Mouse (Mus musculus) liver, embryonic 14.5 days (tissue): Measurements from ENCODE around the gene Mindy4b-ps. TPM values are rescaled to one million over a fixed set of nuclear protein-coding genes. Genes with fewer than 3 reads are reported as not detected.
"Not testable (repeated sequence)": the region's sequence is repeated elsewhere in the genome, so short reads cannot be mapped to it uniquely, and the experiment has no call there.

Source experiments
- ATAC-seq: fragments of 200-750 bp; cut with Nextera tagmentation; 2 replicates; pipeline ENCODE4 v1.8.0; 2017; ENCODE audit warnings: moderate number of reproducible peaks, mild to moderate bottlenecking, moderate library complexity; ENCODE audit not compliant: insufficient read depth
- DNase-seq, 3 experiments: peaks; one replicate each; pipeline ENCODE4 v3.0.0-alpha.2; 2012 to 2013; ENCODE audit warnings: low read depth in 3 of 3, low spot score in 3 of 3
- H3K27ac ChIP-seq: fragments of 300-500 bp; sonication (generic); 2 replicates; pipeline ENCODE4 v1.5.1; 2014; ENCODE audit warnings: moderate library complexity, mild to moderate bottlenecking, control low read depth, inconsistent platforms
- H3K27me3 ChIP-seq: fragments of 300-500 bp; sonication (generic); 2 replicates; pipeline ENCODE4 v1.6.1; 2014; ENCODE audit warnings: mild to moderate bottlenecking, low read length, moderate library complexity; ENCODE audit not compliant: control insufficient read depth, insufficient read depth
- H3K36me3 ChIP-seq: fragments of 300-500 bp; sonication (generic); replicated peaks from 2 replicates; pipeline ENCODE4 v1.6.1; 2014; ENCODE audit warnings: low read depth; ENCODE audit not compliant: control insufficient read depth, insufficient read depth
- H3K4me1 ChIP-seq, 2 experiments: fragments of 200-500 bp in 1 of 2; fragments of 300-500 bp in 1 of 2; sonication (generic) in 1 of 2; replicated peaks; 2 replicates each; pipeline ENCODE4 v1.6.1; 2012 to 2014; ENCODE audit warnings: antibody characterized with exemption in 1 of 2, inconsistent platforms in 1 of 2, low read length in 1 of 2; ENCODE audit not compliant: control insufficient read depth in 2 of 2, insufficient read depth in 2 of 2
- H3K4me2 ChIP-seq: fragments of 300-500 bp; sonication (generic); 2 replicates; pipeline ENCODE4 v1.6.1; 2014; ENCODE audit warnings: low read depth, mild to moderate bottlenecking, control low read depth, moderate library complexity
- H3K4me3 ChIP-seq, 2 experiments: fragments of 200-500 bp in 1 of 2; fragments of 300-500 bp in 1 of 2; sonication (generic) in 1 of 2; 2 replicates each; pipeline ENCODE4 v1.5.1; 2012 to 2014; ENCODE audit warnings: low read depth in 2 of 2, low read length in 2 of 2, mild to moderate bottlenecking in 2 of 2, control low read depth in 1 of 2, inconsistent platforms in 1 of 2, moderate library complexity in 1 of 2; ENCODE audit not compliant: insufficient read depth in 1 of 2
- H3K9ac ChIP-seq: fragments of 300-500 bp; sonication (generic); replicated peaks from 2 replicates; pipeline ENCODE4 v1.6.1; 2014; ENCODE audit warnings: mild to moderate bottlenecking, control low read depth, moderate library complexity
- H3K9me3 ChIP-seq: fragments of 300-500 bp; sonication (generic); 2 replicates; pipeline ENCODE4 v1.6.1; 2016; ENCODE audit warnings: low read length, mixed read lengths; ENCODE audit not compliant: control insufficient read depth
- CTCF ChIP-seq: IDR thresholded peaks from 2 replicates; pipeline ENCODE4 v1.5.1; 2016; ENCODE audit warnings: antibody characterized with exemption, low read depth, control low read depth
- EP300 ChIP-seq: IDR thresholded peaks from 2 replicates; pipeline ENCODE4 v1.6.1; 2016; ENCODE audit warnings: antibody characterized with exemption, low read depth
- WGBS: fragments of 180-500 bp; shearing (Covaris S2); extraction: QIAGEN DNeasy Blood & Tissue Kit; methylation state at CpG from one replicate; pipeline ENCODE4 v1.1.7; 2014; ENCODE audit not compliant: insufficient replicate concordance; 5-methylcytosine and 5-hydroxymethylcytosine counted together
- polyA plus RNA-seq, 2 experiments: library from polyadenylated mRNA; depleted of rRNA in 1 of 2; stranded (reverse) in 1 of 2; unstranded in 1 of 2; fragments of >200 nt; fragmentation: Nextera tagmentation in 1 of 2; extraction: Ambion mirVana in 1 of 2; gene quantifications; 2 replicates each; pipeline versions ENCODE4 v1.2.1 to v1.2.3; 2012 to 2014

Gene Mindy4b-ps
- polyA plus RNA-seq (2012; rRNA removed): not detected in 2 replicates
- not detected in 2 replicates for polyA plus RNA-seq (2014; fragmentation: Nextera tagmentation; extraction: Ambion mirVana)

DNA sequence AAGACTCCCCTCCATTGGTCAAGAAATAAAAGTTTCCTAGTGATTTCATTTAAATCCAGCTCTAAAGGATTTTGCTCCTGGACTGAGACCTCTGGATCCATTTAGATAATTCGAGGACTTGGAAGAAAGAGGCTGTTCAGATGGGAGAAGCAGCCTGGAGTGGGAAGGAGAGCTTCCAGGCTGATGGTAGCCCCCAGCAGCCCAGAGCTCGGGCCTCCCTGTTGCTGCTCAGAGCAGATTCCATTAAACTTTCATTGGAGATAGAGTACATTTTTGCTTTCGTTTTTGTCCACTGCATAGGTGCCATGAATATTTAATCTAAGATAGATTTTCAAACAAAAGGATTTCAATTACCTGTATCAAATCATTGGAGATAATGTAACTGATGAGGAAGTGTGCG lies at the start of gene Mindy4b-ps:
TSS of gene Mindy4b-ps (minus strand) at position 101 of the 400 bp plus-strand sequence.
- ATAC-seq (no peak), DNase-seq (no peak)
- Histone ChIP-seq H3K27ac (no peak within 1 kb of the TSS), H3K4me1 (no peaks in the 10 kb centered on the region), H3K36me3 (no peaks in the 10 kb centered on the region), H3K9me3 (no peaks in the 10 kb centered on the region), H3K9ac (no peak within 1 kb of the TSS), H3K27me3 (no peaks in the 10 kb centered on the region), H3K4me3 (no peak within 1 kb of the TSS), H3K4me2 (no peak within 1 kb of the TSS)
- 47% methylated on average over 4 of the region's 4 CpGs for WGBS
- TF ChIP-seq CTCF (no peak), EP300 (no peak)

- H3K4me1 ChIP-seq, H3K27ac ChIP-seq, ATAC-seq, H3K4me2 ChIP-seq, H3K27me3 ChIP-seq, DNase-seq, H3K36me3 ChIP-seq, H3K4me3 ChIP-seq, H3K9me3 ChIP-seq, H3K9ac ChIP-seq: not testable (repeated sequence)
- WGBS: 38% methylated on average over 2 of the region's 2 CpGs
Observed at GRCm38 (mm10) chr3:58871882-58872281, 49.8 kb upstream of the Mindy4b-ps start.

GRCm38 (mm10) chr3:58865690-58866089 lies 43.6 kb upstream of the Mindy4b-ps start:
- DNase-seq: no peak
- no peak overlapping the region for H3K27ac ChIP-seq
- TF ChIP-seq CTCF (no peak), EP300 (no peak)

GRCm38 (mm10) chr3:58862976-58863375 lies 40.9 kb upstream of the Mindy4b-ps start:
- no peak overlapping the region for H3K4me2 ChIP-seq
- H3K27me3 ChIP-seq: no peaks in the 10 kb centered on the region
- no peaks in the 10 kb centered on the region for H3K36me3 ChIP-seq
- WGBS: 63% methylated on average over 2 of the region's 2 CpGs
- TF ChIP-seq EP300: no peak
- DNase-seq: no peak
- ATAC-seq: no peak
- no peak overlapping the region for H3K27ac ChIP-seq
- no peaks in the 10 kb centered on the region for H3K9me3 ChIP-seq
- no peak overlapping the region for H3K9ac ChIP-seq
- H3K4me1 ChIP-seq: no peaks in the 10 kb centered on the region
- no peak overlapping the region for H3K4me3 ChIP-seq

More at GRCm38 (mm10) chr3:58865690-58866089, 43.6 kb upstream of the Mindy4b-ps start:
- ATAC-seq: no peak
- no peaks in the 10 kb centered on the region for H3K36me3 ChIP-seq
- H3K4me2 ChIP-seq: no peak overlapping the region
- H3K4me1 ChIP-seq: no peaks in the 10 kb centered on the region
- H3K27me3 ChIP-seq: no peaks in the 10 kb centered on the region
- H3K4me3 ChIP-seq: no peak overlapping the region
- no peaks in the 10 kb centered on the region for H3K9me3 ChIP-seq
- 51% methylated on average over 7 of the region's 7 CpGs for WGBS
- H3K9ac ChIP-seq: no peak overlapping the region

- no peak overlapping the region for H3K4me3 ChIP-seq
- H3K4me2 ChIP-seq: no peak overlapping the region
- no peak overlapping the region for H3K27ac ChIP-seq
- no peaks in the 10 kb centered on the region for H3K36me3 ChIP-seq
- no peaks in the 10 kb centered on the region for H3K4me1 ChIP-seq
- no peaks in the 10 kb centered on the region for H3K9me3 ChIP-seq
- no peak for ATAC-seq
- TF ChIP-seq CTCF: peak; percentile 63
- no peak for TF ChIP-seq EP300
- no peak overlapping the region for H3K9ac ChIP-seq
- WGBS: 27% methylated on average over 1 of the region's 1 CpGs
- no peaks in the 10 kb centered on the region for H3K27me3 ChIP-seq
- no peak for DNase-seq
Observed at GRCm38 (mm10) chr3:58843415-58843814, 21.3 kb upstream of the Mindy4b-ps start.
